Mouse (Mus musculus): Measurements from ENCODE around the gene Polr2i.
"Not testable (repeated sequence)": the region's sequence is repeated elsewhere in the genome, so short reads cannot be mapped to it uniquely, and the experiment has no call there.

The Polr2i gene

DNA sequence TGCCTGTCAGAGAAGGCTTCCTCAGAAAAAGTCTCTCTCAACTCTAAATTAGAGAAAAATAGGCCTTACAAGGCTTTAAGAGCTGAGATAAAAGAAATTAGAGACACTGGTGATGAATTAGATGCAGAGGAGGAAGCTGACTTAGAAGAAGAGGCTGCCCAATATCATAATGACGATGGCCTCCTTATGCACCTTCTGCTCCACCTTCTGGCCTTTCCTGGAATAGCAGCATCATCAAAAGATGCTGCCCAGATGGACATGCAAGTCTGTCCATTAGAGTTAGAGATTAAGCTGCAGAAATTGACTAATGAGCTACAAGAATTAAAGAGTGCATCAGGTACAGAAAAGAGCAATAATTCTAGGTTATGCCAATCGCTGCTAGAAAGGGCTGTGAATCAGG lies 26.4 kb upstream of the Polr2i start:
- DNase-seq, result peak; percentile 78

DNA sequence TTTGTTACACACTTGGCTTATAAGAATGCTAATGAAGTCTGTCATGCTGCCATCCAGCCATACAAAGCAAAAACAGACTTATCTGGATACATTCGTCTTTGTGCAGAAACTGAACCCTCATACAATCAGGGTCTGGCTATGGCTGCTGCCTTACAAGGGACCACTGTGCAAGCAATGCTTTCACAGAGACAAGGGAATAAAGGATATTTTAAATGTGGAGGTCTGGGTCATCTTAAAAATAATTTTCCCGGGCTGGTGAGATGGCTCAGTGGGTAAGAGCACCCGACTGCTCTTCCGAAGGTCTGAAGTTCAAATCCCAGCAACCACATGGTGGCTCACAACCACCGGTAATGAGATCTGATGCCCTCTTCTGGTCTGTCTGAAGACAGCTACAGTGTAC lies 25.4 kb upstream of the Polr2i start:
- not testable (repeated sequence) for DNase-seq

DNA sequence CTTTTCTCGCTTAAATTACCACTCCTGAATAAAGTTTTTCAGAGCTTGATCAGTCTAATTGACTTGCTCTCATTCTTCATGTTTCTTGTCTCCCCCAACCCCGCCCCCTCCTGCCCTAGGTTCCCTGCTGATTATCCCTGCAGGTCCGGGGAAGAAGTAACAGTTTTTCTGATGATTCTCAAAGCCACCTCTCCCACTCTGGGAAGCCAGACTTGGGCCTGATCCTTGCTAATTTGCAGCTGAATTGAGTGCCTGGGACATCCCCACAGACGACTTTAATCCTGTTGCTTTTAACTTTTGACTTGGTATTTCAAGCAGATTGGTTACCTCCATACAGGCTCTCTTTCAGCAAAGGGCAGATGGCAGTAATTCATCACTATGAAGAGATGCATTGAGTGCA lies 20.7 kb upstream of the Polr2i start:
- DNase-seq, result no peak

DNA sequence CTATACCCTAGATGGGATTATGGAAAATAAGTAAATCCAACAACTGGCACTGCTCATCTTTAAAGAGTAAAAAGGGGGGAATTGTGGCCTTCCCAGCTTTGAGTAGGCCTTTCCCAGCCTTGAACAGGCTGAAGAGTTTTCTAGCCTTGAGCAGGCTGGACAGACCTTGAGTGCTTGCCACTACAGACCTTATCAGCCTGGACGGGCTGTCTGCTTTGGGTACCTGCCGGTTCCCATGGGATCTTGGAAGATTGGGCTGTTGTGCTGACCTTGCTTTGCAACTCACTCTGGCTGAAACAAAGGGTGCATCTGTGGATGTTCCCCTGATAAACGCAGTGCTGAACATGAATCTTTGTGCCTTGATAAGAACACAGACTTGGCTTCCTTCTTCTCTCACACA lies 17.9 kb upstream of the Polr2i start:
- no peak for DNase-seq

DNA sequence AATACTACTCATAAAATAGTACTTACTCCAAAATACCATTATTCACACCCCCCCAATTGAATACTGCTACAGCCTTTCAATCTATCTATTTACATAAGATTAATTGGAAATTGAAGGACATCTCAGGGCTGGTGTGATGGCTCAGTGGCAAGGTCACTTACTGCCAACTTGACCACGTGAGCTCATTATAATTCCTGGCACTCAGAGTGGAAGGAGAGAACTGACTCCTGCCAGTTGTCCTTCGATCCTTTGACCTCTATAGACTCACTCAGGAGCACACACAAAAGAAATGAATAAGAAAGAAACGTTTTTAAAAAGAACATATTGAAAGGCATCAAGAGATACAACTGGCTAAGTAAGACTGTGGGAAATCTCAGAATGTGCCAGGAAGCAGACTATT lies 15.9 kb upstream of the Polr2i start:
- DNase-seq, result no peak

DNA sequence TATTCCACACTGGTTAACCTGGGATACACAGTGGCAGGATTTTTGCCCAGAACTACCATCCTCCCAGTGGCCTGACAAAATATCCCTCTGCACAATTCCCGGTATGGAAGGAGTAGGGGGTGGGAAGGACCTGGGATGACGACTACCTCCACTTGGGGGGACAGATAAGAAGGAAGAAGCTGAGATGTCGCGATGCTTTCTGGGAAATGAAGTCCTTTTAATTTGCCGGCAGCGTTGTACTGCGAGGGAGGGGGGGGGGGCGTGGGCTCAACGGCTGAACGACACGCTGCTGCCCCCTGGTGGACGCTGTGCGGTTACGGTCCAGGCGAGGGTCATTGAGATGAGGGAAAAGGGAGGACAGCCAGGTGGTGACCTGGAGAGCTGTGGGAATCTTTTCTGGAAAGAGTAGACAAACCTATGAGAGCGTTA lies 15.0 kb upstream of the Polr2i start:
- DNase-seq, result peak; percentile 83

DNA sequence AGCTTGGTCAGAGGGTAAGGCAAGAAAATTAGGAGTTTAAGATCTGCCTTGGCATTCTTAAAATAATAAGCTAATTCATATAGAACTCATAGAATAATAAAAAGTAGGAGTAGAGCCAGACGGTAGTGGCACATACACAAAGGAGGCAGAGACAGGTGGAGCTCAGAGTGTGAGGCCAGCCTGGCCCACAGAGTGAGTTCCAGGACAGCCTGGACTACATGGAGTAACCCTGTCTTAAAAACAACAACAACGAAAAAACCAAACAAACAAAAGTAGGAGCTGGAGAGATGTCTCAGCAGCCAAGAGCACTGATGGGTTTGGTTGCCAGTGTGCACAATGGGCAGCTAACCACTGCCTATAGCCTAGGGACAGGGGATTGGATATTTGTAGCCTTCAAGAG lies 14.5 kb upstream of the Polr2i start:
- no peak for DNase-seq

DNA sequence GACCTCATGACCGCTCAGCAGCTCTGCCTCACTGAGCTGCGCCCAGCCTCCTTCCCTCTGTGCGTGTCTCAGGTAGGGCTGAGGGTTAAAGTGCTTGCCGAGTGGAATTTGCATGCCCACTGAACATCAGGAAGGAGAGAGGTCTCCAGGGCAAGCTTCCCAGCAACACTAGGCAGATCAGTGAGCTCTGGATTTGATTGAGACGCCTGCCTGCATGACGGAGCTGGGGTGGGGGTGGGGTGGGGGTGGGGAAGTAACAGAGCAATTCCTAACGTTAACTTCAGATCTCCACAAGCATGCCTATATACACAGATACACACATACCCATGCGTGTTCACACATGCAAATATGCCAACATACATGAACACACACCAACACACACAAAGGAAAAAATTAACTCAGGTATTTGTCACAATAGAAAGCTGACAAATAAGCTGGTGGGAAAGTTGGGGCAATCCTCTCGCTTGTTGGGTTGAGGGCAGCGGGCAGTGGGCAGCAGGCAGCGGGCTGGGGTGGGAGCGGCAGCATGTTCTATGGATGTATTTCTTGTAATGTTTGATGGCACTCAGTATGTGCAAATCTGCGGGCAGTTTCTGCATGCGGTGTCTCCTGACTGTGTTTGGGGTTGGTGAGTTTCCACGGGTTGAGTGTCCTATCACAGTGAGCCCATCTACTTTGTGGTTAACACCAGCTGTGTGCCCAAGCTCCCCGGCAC lies 12.3 kb upstream of the Polr2i start:
- no peak for DNase-seq

DNA sequence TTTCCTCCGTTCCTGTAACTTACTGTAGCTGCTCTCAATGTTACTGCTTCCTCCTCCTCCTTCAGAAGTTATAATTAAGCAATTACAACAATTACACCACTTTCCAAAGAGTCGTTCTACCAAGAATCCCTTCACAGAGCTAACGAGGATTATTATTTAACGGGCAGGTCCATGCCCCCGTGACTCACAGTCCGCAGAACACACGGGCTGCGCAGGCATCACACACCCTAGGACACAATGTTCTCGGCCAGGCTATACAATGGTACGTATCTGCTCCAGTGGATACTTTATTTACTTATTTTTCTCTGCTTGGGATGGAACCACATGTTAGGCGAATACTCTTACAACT lies 11.8 kb upstream of the Polr2i start:
- no peak for DNase-seq

DNA sequence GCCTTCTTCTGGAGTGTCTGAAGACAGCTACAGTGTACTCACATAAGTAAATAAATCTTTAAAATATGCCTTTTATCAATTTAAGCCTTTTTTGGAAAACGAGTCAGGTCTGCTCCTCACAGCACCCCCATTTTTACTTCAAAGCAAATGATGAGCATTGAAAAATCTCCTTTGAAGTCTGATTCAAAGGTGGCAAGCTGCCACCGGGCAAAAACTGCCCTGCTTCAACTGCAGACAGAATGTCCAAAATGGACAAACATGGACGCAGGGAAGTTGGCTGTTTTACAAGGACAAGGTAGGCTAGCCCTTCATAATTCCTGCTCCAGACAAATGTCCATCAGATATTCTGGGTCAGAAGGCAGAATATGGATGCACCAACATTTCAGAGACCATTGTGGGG lies 10.3 kb upstream of the Polr2i start:
- no peak for DNase-seq

DNA sequence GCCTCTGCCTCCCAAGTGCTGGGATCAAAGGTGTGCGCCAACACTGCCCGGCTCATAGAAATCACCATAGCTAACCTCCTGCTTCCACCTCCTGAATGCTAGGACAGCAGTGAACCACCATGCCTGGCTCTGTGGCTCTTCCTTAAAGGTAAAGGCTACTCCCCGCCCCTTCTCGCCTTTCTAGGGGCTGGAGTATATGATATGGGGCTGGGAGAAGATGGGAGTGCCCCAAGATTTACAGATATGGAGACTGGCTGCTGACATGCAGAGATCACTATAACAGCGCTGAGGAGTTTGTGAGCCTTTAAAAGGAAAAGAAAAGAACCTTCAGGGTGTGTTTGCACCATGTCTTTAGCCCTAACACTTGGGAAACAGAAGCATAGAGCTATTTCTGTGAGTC lies 9.5 kb upstream of the Polr2i start:
- DNase-seq, result no peak

DNA sequence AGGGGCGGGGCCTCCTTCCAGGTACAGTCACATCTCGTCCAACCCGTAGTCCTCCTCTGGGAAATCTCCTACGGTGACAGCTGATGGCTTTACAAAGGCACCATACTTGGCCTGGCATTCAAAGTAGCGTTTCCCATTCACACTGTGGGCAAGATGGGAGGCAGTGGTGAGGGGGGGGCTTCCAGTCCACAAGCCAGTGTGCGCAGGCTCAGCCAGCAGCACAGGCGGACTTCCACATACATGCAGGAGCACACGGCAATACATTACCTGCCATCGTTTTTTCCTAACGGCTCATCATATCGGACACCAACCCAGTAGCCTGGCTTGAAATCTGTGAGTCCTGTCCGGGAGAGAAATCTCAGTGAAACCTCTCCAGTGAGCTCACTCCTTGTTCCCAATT lies 7.5 kb upstream of the Polr2i start:
- no peak for DNase-seq

DNA sequence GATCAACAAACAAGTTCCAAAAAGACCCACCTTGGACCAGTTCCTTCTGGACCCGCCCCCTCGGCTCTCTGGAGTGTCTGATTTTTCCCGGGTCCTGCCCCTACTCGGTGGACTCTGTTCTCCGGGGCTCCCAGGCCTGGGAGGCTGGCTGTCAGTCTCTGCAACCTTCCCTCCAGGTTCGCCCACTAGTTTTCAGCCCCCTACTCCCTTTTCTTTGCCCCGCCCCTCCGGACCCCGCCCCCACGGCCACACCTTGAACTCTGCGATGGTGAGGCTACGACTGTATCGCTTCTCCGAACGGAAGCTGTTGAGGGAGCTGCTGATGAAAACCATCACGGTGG lies 450 bp upstream of the Polr2i start:
- DNase-seq, result no peak

DNA sequence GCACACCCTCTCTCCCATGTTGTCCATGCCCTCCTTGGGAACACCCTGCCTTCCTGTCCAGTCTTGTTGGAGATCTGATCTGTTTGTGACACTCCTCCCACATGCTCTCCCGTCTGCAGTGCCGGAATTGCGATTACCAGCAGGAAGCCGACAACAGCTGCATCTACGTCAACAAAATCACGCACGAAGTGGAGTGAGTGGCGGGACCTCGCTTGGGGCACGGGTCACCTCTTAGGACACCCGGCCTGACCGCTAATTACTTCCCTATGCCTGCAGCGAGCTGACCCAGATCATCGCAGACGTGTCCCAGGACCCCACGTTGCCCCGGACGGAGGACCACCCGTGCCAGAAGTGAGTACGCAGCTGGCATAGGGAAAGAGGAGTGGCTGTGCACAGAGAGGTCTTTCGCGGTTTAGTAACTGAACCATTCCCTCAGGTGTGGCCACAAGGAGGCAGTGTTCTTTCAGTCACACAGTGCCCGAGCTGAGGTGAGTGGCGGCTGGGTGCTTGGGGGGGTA lies 942 bp downstream of the Polr2i start:
- DNase-seq, result peak; percentile 80

DNA sequence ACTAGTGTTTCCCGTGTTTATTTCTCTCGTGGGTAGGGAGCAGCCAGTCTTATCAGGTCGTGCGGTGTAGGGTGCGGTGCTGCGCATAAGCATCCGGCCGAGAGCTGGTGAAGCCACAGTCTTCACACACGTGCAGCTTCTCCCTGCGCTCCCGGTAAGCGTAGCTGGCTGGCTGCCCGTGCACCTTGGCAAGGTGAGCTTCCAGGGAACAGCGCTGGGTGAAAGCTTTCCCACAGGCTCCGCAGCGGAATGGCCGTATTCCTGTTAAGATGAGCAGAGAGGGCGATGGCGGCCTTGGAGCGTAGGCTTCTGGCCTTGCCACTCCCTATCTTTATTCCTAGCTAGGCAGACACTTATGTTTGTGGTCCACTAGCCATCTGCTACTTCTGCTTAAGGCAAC lies 1.6 kb downstream of the Polr2i start:
- peak; percentile 74 for DNase-seq

DNA sequence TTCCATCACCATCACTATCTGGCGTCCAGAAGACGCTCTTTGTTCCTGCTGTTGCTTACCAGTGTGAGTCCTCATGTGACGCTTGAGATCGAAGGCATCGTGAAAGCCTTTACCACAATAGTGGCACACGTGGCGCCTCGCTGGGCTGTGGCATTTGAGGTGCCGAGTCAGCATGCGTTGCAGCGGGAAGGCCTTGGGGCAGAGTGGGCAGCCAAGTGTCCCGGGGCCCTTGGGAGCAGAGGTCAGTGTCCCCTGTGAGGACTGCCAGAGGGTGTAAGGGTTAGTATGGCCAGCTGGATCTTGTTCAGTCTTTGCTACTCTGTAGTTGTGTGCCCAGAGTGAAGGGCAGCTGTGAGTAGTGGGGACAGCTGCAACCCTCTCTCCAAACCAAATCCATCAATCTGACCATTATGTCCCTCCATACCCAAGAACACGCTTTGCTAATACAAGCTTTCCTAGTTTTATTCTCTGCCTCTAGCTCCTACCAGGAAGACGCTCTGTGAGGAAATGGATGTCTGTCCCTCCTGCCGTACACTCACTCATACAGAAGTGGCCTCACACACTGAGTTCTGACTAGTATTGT lies 2.6 kb downstream of the Polr2i start:
- no peak for DNase-seq

DNA sequence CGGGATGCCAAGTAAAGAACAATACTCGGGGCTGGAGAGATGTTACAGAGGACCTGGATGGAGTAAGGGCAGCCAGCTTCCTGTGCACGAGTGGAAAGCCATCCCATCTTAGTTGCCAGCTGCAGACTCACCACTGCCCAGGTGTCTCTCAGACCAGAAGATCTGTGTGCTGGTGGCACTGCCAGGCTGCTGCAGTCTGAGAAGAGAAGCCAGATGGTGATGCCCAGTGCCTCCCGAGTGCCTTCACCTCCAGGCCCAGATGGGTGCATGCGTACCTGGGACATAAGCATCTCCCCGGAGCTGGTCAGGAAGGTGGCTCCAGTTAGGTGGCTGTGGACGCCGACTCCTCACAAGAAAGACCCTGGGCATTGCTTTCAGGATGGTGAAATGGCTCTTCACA lies 3.3 kb downstream of the Polr2i start:
- no peak for DNase-seq

DNA sequence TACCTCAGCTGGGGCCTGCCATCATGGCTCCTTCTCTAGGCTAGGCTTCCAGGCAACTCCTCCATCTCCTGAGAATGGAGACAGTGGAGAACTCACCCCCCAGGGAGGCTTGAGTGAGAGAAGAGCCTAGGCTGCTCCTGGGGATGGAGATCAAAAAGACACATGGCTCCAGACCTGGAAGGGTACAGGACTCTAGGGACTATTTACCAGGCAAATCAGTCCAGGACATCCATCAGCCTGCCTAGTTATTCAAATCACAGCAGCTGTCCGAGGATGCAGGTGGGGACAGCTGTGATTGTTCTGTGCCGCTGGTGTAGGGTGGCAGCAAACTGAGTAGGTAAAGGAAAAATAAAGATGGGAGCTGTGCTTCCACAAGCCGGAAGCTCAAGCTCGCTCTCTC lies 3.9 kb downstream of the Polr2i start, which contains the start of gene Ovol3:
Gene Ovol3, minus strand, starts transcription at position 101 of the 400 bp plus-strand sequence.
- DNase-seq, result no peak

DNA sequence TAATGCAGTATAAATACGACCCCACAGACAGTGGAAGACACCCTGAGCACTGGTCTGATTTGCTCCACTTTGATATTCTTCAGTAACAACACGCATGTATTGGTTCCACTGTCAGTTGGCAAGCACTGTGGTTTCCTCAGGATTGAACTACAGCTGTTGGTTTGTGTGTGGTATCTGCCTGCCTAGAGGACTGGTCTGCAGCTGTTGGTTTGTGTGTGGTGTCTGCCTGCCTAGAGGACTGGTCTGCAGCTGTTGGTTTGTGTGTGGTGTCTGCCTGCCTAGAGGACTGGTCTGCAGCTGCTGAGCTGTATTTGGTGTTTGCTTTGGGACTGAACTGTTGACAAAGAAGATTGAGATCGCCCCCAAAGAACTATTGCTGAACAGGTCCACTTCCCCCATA lies 5.6 kb downstream of the Polr2i start:
- DNase-seq, result not testable (repeated sequence)

DNA sequence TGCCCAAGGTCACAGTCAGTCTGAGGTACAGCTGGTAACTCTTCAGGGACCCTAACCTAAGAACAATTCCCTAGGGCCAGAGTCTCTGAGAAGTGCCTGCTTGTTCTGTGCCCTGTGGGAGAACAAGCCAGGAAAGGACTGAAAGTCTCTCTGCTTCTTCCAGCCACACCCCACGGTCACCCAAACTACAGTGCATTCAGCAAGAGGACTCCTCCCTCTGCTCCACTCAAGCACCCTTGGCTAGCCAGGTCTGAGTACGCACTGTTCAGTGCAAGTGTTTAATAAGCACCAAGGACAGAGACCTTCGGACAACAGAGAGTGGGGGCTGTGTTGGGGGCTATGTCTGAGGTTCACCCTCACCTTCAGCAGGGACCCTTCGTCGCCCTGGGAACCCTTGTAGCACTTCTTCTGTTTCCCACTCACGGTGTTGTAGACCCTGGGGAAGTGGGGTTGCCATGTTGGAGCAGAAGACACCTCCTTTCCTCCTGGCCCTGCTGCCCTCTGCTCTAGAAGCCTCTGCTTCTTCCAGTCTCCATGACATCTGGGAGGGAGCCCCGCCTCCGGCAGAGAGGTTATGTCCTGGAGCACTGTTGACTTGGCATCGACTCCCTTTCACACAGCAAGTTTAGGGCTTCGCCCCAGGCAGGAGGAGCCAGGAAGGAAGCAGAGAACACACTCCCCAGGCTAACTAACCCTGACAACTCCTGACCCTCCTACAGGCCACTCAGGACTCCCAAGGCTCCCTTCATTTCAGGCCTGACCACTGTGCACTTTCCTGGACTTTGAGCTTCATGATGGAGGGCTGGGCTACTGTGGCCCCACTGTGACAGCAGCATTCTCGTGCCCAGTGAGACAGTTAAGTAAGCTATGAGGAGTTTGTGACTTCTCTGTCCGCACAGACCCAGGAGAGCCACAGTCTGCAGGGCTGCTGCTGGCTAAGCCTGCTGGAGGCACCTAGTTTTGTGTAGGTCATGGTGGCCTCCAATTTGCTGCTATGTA lies 20.5 kb downstream of the Polr2i start:
- no peak for DNase-seq

DNA sequence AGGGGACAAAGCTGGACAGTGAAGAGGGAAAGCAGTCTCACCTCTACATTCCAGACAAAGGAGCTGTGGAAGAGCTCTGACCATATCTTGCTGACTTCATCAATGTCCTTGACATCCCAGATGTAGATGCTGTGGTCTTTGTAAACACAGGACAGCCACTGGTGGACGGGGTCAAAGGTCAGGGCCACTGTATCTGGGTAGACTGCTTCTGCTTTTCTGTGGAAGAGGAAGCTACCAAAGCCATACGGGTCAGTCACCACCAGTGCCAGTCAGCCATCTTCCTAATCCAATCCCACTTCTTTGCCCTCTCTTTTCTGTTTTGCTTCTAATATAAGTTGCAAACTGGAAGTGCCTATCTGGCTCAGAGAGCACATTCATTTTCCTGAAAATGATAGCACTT lies 33.3 kb downstream of the Polr2i start:
- no peak for DNase-seq

DNA sequence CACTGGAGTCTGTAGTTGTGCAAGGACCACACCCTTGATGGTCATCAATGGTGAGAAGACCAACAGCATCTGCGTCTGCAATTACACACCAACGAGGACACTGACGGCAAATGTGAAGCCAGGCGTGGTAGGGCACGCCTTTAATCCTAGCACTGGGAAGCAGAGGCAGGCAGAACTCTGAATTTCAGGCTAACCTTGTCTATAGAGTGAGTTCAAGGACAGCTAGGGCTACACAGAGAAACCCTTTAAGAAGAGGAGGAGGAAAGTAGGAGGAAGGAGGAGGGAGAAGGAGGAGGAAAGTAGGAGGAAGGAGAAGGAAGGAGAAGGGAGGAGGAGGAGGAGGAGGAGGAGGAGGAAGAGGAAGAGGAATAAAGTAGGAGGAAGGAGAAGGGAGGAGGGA lies 33.8 kb downstream of the Polr2i start:
- DNase-seq, result no peak

DNA sequence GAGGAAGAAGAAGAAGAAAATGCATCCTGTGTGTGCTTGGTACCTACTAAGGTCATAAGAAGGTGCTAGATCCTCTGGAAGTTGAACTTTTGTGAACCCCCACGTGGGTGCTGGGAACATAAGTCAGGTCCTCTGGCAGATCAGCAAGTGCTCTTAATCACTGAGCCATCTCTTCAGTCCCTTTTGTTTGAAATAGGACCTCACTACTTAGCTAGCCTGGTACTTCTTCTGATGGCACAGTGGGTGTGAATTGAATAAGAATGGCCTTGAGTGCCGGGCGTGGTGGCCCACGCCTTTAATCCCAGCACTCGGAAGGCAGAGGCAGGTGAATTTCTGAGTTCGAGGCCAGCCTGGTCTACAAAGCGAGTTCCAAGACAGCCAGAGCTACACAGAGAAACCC lies 34.2 kb downstream of the Polr2i start:
- DNase-seq, result no peak

DNA sequence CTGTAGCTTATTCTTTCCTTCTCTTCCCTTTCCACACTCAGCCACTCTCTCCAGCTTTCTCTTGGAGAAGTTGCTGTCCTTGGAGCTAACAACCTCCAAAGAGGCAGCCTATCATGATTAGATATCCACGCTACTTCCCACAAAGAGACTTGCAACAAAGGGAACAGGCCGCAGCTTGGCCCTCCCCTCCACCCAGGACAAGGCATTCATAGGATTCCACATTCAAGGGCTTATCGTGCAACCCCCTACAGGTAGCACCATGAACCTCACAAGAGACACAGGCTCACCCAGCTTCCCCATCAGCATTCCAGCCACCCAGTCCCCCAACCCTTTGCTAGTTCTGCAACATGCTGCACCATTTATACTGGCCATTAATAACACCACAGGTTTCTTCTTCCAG lies 35.0 kb downstream of the Polr2i start:
- DNase-seq, result no peak

Data from cerebellum, adult 9-11 months (tissue).